Mouse (Mus musculus): ENCODE measurements around the gene Gins2. TPM values are rescaled to one million over a fixed set of nuclear protein-coding genes. Genes with fewer than 3 reads are reported as not detected.

Gins2 gene
- polyA plus RNA-seq, 1 experiment from 2014 or later: 15.9 TPM

DNA sequence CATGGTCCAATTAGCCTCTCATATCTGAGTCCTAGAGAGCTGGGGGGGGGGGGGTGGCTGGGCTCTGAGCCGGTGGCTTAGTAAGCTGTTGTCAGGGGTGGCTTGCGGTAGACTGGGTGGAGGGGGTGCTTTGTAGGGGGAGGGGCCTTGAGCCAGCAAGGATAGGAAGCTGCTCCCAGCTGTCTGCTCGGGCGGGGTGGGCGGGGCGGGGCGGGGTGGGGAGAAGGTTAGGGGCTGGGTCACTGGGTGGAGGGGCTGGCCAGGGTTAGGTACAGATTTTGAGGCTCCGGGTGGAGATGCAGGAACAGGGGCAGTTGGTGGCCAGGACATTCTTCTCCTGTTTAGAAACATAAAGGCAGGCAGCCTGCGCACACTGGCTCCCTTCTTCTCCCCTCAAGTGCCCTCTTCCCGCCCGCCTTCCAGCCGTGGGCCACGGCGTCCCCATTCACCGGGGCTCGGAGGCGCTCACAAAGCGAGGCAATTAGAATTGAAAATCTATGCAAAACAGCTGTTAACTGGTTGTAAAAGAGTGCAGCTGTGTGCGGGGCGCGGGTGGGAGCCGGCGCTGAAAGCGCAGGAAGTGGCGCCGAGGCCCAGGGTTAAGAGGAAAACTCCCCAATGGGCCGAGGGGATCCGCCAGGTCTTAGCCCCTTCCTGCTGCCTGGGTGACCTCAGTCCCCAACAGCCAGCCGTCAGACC lies 56.4 kb downstream of the Gins2 start:
- 0 out of 2 replicates have a peak overlapping the region, but pooled peaks have one; percentile 20 for H3K9ac ChIP-seq (replicated peaks)
- H3K4me3 ChIP-seq (replicated peaks): no peak overlapping the region
- H3K4me1 ChIP-seq: peaks cover 73% of the 10 kb centered on the region
- ATAC-seq (ENCODE audit: low FRiP score): peak; percentile 20; the same call in 1 of the 2 replicates
- no peaks in the 10 kb centered on the region for H3K36me3 ChIP-seq
- no peaks in the 10 kb centered on the region for H3K27me3 ChIP-seq (replicated peaks)
- peak overlapping the region; percentile 44 for H3K4me2 ChIP-seq
- no peaks in the 10 kb centered on the region for H3K9me3 ChIP-seq (replicated peaks)
- WGBS: 5% methylated on average over 29 of the region's 29 CpGs
- H3K27ac ChIP-seq (replicated peaks): peak overlapping the region; percentile 73

DNA sequence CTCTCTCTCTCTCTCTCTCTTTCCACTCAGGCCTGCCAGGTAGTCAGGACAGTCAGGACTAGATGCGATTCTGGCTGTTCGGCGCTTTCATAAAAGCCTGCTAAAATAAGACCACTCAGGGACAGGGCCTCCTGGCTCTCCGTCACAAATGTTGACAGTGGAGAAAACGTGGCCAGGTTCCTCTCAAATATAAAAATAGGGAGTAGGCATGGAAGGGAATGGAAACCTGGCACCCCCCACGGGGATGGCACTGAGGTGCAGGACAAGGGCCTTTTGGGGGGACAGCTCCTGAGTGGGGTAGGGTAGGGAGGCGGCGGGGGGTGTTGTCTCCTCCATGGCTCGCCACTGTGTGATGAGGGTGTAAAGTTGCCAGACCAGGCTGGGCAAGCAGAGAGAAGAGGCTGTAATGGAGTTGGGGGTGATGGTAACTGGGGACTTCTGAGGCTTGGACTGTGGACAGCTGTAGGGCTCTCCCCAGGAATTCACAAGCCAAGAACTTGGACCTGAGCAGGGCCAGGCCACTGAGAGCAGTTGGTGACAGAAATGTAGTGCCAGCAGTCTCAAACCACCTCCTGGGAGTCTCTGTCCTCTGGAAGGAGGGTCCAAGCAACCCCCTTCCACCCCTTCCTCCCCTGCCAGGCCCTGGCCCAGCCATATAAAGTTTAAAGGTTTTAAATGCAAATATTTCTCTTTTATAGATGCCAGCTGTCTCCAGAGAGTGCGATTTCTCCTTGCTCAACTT lies 57.2 kb downstream of the Gins2 start:
- ATAC-seq (ENCODE audit: low FRiP score): no peak
- Histone ChIP-seq H3K36me3 (no peaks in the 10 kb centered on the region), H3K9me3 (replicated peaks) (no peaks in the 10 kb centered on the region), H3K4me1 (peaks cover 78% of the 10 kb centered on the region), H3K27ac (replicated peaks) (peak overlapping the region; percentile 73), H3K4me3 (replicated peaks) (no peak overlapping the region), H3K9ac (replicated peaks) (no peak overlapping the region), H3K27me3 (replicated peaks) (no peaks in the 10 kb centered on the region), H3K4me2 (peak overlapping the region; percentile 44; the same call in 1 of the 2 replicates)
- WGBS: 29% methylated on average over 10 of the region's 10 CpGs

DNA sequence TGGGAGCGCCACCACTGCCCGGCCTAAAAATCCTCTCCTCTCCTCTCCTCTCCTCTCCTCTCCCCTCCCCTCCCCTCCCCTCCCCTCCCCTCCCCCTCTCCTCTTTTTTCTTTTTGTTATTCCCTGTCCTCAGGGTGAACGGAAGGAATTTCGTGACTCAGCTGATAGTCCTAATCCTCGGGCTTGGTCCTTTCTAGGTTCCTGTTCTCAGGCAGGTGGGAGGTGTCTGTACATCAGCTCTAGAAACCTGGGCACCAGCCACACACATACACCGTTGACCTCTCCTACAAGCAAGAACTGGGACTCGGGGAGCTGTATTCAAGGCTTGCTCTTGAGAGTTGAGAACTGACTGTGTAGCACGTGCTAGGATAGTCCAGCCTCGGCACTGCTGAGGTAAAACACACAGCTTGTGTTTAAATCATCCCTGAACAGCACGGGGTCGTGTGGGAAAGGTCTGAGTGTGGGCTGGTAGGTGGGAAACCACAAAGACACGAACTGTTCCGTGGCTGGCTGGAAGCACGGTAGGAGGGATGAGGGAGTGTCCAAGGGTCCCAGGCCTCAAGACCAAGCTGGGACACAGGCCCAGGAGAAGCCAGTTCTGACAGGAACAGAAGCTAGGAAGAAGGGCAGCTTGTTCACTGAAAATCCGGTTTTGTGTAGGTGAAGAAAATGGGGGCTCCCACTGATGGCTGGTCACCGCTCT lies 58.0 kb downstream of the Gins2 start:
- H3K9ac ChIP-seq (replicated peaks): no peak overlapping the region
- no peak overlapping the region for H3K4me2 ChIP-seq
- H3K36me3 ChIP-seq: no peaks in the 10 kb centered on the region
- no peaks in the 10 kb centered on the region for H3K9me3 ChIP-seq (replicated peaks)
- ATAC-seq (ENCODE audit: low FRiP score): no peak
- H3K27me3 ChIP-seq (replicated peaks): no peaks in the 10 kb centered on the region
- H3K27ac ChIP-seq (replicated peaks): no peak overlapping the region
- no peak overlapping the region for H3K4me3 ChIP-seq (replicated peaks)
- H3K4me1 ChIP-seq: peaks cover 78% of the 10 kb centered on the region
- WGBS: 35% methylated on average over 16 of the region's 16 CpGs

DNA sequence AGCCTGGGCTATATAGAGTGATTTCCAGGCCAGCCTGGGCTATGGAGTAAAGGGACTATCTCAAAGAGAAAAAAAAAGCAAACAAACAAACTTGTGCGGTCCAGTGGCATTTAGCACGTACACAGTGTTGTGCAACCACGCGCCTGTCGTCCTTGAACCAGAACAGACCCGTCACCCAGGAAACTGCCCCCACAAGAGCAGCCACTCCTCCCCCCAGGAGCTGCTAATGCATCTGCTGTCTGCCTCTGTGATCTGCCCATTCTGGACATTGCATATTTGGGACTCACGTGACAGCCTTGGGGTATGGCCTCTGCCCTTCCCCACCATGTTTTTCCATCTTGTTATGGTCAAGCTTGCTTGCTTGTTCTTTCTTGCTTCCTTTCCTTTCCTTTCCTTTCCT lies 59.9 kb downstream of the Gins2 start:
- no peaks in the 10 kb centered on the region for H3K36me3 ChIP-seq
- no peak overlapping the region for H3K4me2 ChIP-seq
- no peaks in the 10 kb centered on the region for H3K27me3 ChIP-seq (replicated peaks)
- no peak overlapping the region for H3K27ac ChIP-seq (replicated peaks)
- ATAC-seq (ENCODE audit: low FRiP score): no peak
- H3K9ac ChIP-seq (replicated peaks): no peak overlapping the region
- H3K4me3 ChIP-seq (replicated peaks): no peak overlapping the region
- WGBS: 45% methylated on average over 7 of the region's 7 CpGs
- peaks cover 77% of the 10 kb centered on the region for H3K4me1 ChIP-seq
- no peaks in the 10 kb centered on the region for H3K9me3 ChIP-seq (replicated peaks)

Small RNA genes within 50 kb of the gene (microRNA-seq; reads per million reads assigned to microRNA genes)
- gene Mir7687: not detected

Other genes starting within 250 kb of the Gins2 start
- gene 1190005I06Rik, start 58.3 kb upstream of the Gins2 start, polyA plus RNA-seq (2015; fragmentation: Nextera tagmentation; extraction: Ambion mirVana): 12.8 and 13.5 TPM in 2 replicates
- 3.3 and 5.2 TPM in 2 replicates for gene Gm27021, start 78.8 kb upstream of the Gins2 start, polyA plus RNA-seq (2015; fragmentation: Nextera tagmentation; extraction: Ambion mirVana)
- gene Cox4i1, start 78.9 kb upstream of the Gins2 start, polyA plus RNA-seq (2015; fragmentation: Nextera tagmentation; extraction: Ambion mirVana): 1,232 and 1,334 TPM in 2 replicates
- gene Emc8, start 79.3 kb upstream of the Gins2 start, polyA plus RNA-seq (2015; fragmentation: Nextera tagmentation; extraction: Ambion mirVana): 108 and 143 TPM in 2 replicates
- 4.9 and 18.4 TPM in 2 replicates for gene Irf8, start 147.1 kb upstream of the Gins2 start, polyA plus RNA-seq (2015; fragmentation: Nextera tagmentation; extraction: Ambion mirVana)

Data from neural tube, embryonic 15.5 days (tissue).